Mouse (Mus musculus): Measurements from ENCODE around the gene Ddx52. TPM values are rescaled to one million over a fixed set of nuclear protein-coding genes. Genes with fewer than 3 reads are reported as not detected.

Ddx52 gene
- polyA plus RNA-seq, 1 experiment = 9.0 TPM

- H3K27ac ChIP-seq (ENCODE audit: control insufficient read depth, insufficient read depth, low read length) = no peak overlapping the region
- TF ChIP-seq CTCF (IDR thresholded peaks at IDR 0.05; ENCODE audit: borderline replicate concordance, control insufficient read depth, extremely low read depth, insufficient read depth, low read length, poor library complexity) (no peak), POLR2A (IDR thresholded peaks at IDR 0.05; ENCODE audit: control insufficient read depth, extremely low read depth, insufficient read depth, low read length, poor library complexity) (no peak)
- no peaks in the 10 kb centered on the region for H3K4me1 ChIP-seq (replicated peaks; ENCODE audit: control insufficient read depth, insufficient read depth, low read length)
- no peak overlapping the region for H3K4me3 ChIP-seq (ENCODE audit: control insufficient read depth, insufficient read depth, low read length)
- WGBS = 96% methylated on average over 2 of the region's 2 CpGs
- H3K36me3 ChIP-seq (ENCODE audit: control insufficient read depth, insufficient read depth, low read length) = peaks cover 79% of the 10 kb centered on the region
- no peak for DNase-seq
- H3K27me3 ChIP-seq (ENCODE audit: control insufficient read depth, insufficient read depth, low read length) = no peaks in the 10 kb centered on the region
These were observed 35.9 kb downstream of the Ddx52 start for GRCm38 (mm10) chr11:83977810-83978209.

- DNase-seq = no peak
- WGBS = 94% methylated on average over 6 of the region's 6 CpGs
These were observed 38.1 kb downstream of the Ddx52 start for GRCm38 (mm10) chr11:83979992-83980391.

GRCm38 (mm10) chr11:83981338-83981737 lies 39.5 kb downstream of the Ddx52 start:
- no peak for DNase-seq
- H3K36me3 ChIP-seq (ENCODE audit: control insufficient read depth, insufficient read depth, low read length) = peaks cover 87% of the 10 kb centered on the region
- H3K27me3 ChIP-seq (ENCODE audit: control insufficient read depth, insufficient read depth, low read length) = no peaks in the 10 kb centered on the region
- H3K4me1 ChIP-seq (replicated peaks; ENCODE audit: control insufficient read depth, insufficient read depth, low read length) = no peaks in the 10 kb centered on the region
- H3K4me3 ChIP-seq (ENCODE audit: control insufficient read depth, insufficient read depth, low read length) = no peak overlapping the region
- H3K27ac ChIP-seq (ENCODE audit: control insufficient read depth, insufficient read depth, low read length) = no peak overlapping the region
- 94% methylated on average over 10 of the region's 10 CpGs for whole genome bisulfite sequencing
- TF ChIP-seq POLR2A (IDR thresholded peaks at IDR 0.05; ENCODE audit: control insufficient read depth, extremely low read depth, insufficient read depth, low read length, poor library complexity) = no peak

More at GRCm38 (mm10) chr11:83979992-83980391, 38.1 kb downstream of the Ddx52 start:
- no peak overlapping the region for H3K27ac ChIP-seq (ENCODE audit: control insufficient read depth, insufficient read depth, low read length)
- no peaks in the 10 kb centered on the region for H3K27me3 ChIP-seq (ENCODE audit: control insufficient read depth, insufficient read depth, low read length)
- H3K4me3 ChIP-seq (ENCODE audit: control insufficient read depth, insufficient read depth, low read length) = no peak overlapping the region
- peaks cover 83% of the 10 kb centered on the region for H3K36me3 ChIP-seq (ENCODE audit: control insufficient read depth, insufficient read depth, low read length)
- H3K4me1 ChIP-seq (replicated peaks; ENCODE audit: control insufficient read depth, insufficient read depth, low read length) = no peaks in the 10 kb centered on the region
- TF ChIP-seq CTCF (IDR thresholded peaks at IDR 0.05; ENCODE audit: borderline replicate concordance, control insufficient read depth, extremely low read depth, insufficient read depth, low read length, poor library complexity) = no peak
- no peak for TF ChIP-seq POLR2A (IDR thresholded peaks at IDR 0.05; ENCODE audit: control insufficient read depth, extremely low read depth, insufficient read depth, low read length, poor library complexity)

- TF ChIP-seq POLR2A (IDR thresholded peaks at IDR 0.05; ENCODE audit: control insufficient read depth, extremely low read depth, insufficient read depth, low read length, poor library complexity) (no peak), CTCF (IDR thresholded peaks at IDR 0.05; ENCODE audit: borderline replicate concordance, control insufficient read depth, extremely low read depth, insufficient read depth, low read length, poor library complexity) (no peak)
- H3K4me1 ChIP-seq (replicated peaks; ENCODE audit: control insufficient read depth, insufficient read depth, low read length) = no peaks in the 10 kb centered on the region
- H3K27me3 ChIP-seq (ENCODE audit: control insufficient read depth, insufficient read depth, low read length) = no peaks in the 10 kb centered on the region
- DNase-seq = no peak
- H3K36me3 ChIP-seq (ENCODE audit: control insufficient read depth, insufficient read depth, low read length) = peaks cover 79% of the 10 kb centered on the region
- H3K27ac ChIP-seq (ENCODE audit: control insufficient read depth, insufficient read depth, low read length) = no peak overlapping the region
- H3K4me3 ChIP-seq (ENCODE audit: control insufficient read depth, insufficient read depth, low read length) = no peak overlapping the region
- WGBS = 92% methylated on average over 4 of the region's 4 CpGs
These were observed 49.8 kb downstream of the Ddx52 start for GRCm38 (mm10) chr11:83991701-83992100.

GRCm38 (mm10) chr11:83993428-83993827 lies 51.6 kb downstream of the Ddx52 start:
- H3K4me3 ChIP-seq (ENCODE audit: control insufficient read depth, insufficient read depth, low read length) = no peak overlapping the region
- no peak overlapping the region for H3K27ac ChIP-seq (ENCODE audit: control insufficient read depth, insufficient read depth, low read length)
- no peak for DNase-seq
- TF ChIP-seq POLR2A (IDR thresholded peaks at IDR 0.05; ENCODE audit: control insufficient read depth, extremely low read depth, insufficient read depth, low read length, poor library complexity) (no peak), CTCF (IDR thresholded peaks at IDR 0.05; ENCODE audit: borderline replicate concordance, control insufficient read depth, extremely low read depth, insufficient read depth, low read length, poor library complexity) (no peak)
- no peaks in the 10 kb centered on the region for H3K4me1 ChIP-seq (replicated peaks; ENCODE audit: control insufficient read depth, insufficient read depth, low read length)
- no peaks in the 10 kb centered on the region for H3K27me3 ChIP-seq (ENCODE audit: control insufficient read depth, insufficient read depth, low read length)
- WGBS = 93% methylated on average over 2 of the region's 2 CpGs
- H3K36me3 ChIP-seq (ENCODE audit: control insufficient read depth, insufficient read depth, low read length) = peaks cover 81% of the 10 kb centered on the region

- 95% methylated on average over 3 of the region's 3 CpGs for WGBS
- no peak overlapping the region for H3K27ac ChIP-seq (ENCODE audit: control insufficient read depth, insufficient read depth, low read length)
- no peak for TF ChIP-seq POLR2A (IDR thresholded peaks at IDR 0.05; ENCODE audit: control insufficient read depth, extremely low read depth, insufficient read depth, low read length, poor library complexity)
- TF ChIP-seq CTCF (IDR thresholded peaks at IDR 0.05; ENCODE audit: borderline replicate concordance, control insufficient read depth, extremely low read depth, insufficient read depth, low read length, poor library complexity) = no peak
- DNase-seq = no peak
- no peak overlapping the region for H3K4me3 ChIP-seq (ENCODE audit: control insufficient read depth, insufficient read depth, low read length)
- peaks cover 82% of the 10 kb centered on the region for H3K36me3 ChIP-seq (ENCODE audit: control insufficient read depth, insufficient read depth, low read length)
- no peaks in the 10 kb centered on the region for H3K4me1 ChIP-seq (replicated peaks; ENCODE audit: control insufficient read depth, insufficient read depth, low read length)
- no peaks in the 10 kb centered on the region for H3K27me3 ChIP-seq (ENCODE audit: control insufficient read depth, insufficient read depth, low read length)
These were observed 52.6 kb downstream of the Ddx52 start for GRCm38 (mm10) chr11:83994481-83994880.

- DNase-seq = no peak
These were observed 53.7 kb downstream of the Ddx52 start for GRCm38 (mm10) chr11:83995535-83995950.

More at GRCm38 (mm10) chr11:83995535-83995950, 53.7 kb downstream of the Ddx52 start:
- Histone ChIP-seq H3K4me1 (replicated peaks; ENCODE audit: control insufficient read depth, insufficient read depth, low read length) (no peaks in the 10 kb centered on the region), H3K36me3 (ENCODE audit: control insufficient read depth, insufficient read depth, low read length) (peaks cover 80% of the 10 kb centered on the region), H3K27ac (ENCODE audit: control insufficient read depth, insufficient read depth, low read length) (no peak overlapping the region), H3K4me3 (ENCODE audit: control insufficient read depth, insufficient read depth, low read length) (no peak overlapping the region), H3K27me3 (ENCODE audit: control insufficient read depth, insufficient read depth, low read length) (no peaks in the 10 kb centered on the region)
- 98% methylated on average over 2 of the region's 2 CpGs for WGBS
- TF ChIP-seq CTCF (IDR thresholded peaks at IDR 0.05; ENCODE audit: borderline replicate concordance, control insufficient read depth, extremely low read depth, insufficient read depth, low read length, poor library complexity) (no peak), POLR2A (IDR thresholded peaks at IDR 0.05; ENCODE audit: control insufficient read depth, extremely low read depth, insufficient read depth, low read length, poor library complexity) (no peak)
